12 mouse cellular contexts compared by ENCODE assay signal in the genomic region with DNA sequence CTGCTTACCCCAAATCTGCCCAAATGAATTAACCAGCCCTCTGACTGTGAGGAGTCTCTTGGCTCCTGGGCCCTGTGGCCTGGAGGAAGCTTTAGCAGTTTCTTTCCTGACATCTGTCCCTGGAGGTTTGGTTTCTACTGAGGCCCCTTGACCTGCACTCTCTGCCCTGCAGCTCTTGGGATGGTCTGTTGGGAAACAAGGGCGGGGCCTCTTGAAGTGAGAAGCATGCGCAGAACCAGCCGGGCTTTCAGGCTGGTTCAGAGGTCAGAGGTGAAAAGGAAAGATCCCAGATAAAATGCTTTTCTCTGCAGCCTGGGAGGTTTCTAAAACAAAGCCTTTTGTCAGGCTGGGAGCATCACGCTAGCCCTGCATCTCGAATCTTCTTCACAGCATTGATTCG.
DNase-seq lines count a peak whose midpoint lies in the region; ATAC-seq and TF ChIP-seq lines count a peak whose summit lies in the region.
"Had no signal": no experiment of that assay in that cellular context is flagged by ENCODE, and none has a peak within 500 bp of the region (broad histone marks: within the 10 kb centered on the region; RNA-seq: fewer than 3 reads in every experiment).

No protein-coding gene starts in this region.

- no peak overlapping the region for H3K4me2 ChIP-seq in forebrain, embryonic 11.5 days (ENCODE audit: low read depth, low read length, severe bottlenecking)
- no peak overlapping the region for H3K4me2 ChIP-seq in lung, embryonic 14.5 days
- H3K4me2 ChIP-seq in neural tube, embryonic 11.5 days (ENCODE audit: low read depth) = no peak overlapping the region
- H3K4me2 ChIP-seq: liver, embryonic 13.5 days had no signal

- H3K9ac ChIP-seq in forebrain, embryonic 11.5 days (ENCODE audit: low read length) = no peak overlapping the region
- H3K9ac ChIP-seq in lung, embryonic 14.5 days = no peak overlapping the region
- H3K9ac ChIP-seq in neural tube, embryonic 11.5 days (ENCODE audit: low read length) = no peak overlapping the region
- H3K9ac ChIP-seq: liver, embryonic 13.5 days had no signal

- peak; percentile 43 for DNase-seq in forebrain, embryonic 10.5 days (ENCODE audit: extremely low spot score, low spot score)
- no peak for DNase-seq in forebrain, embryonic 11.5 days (ENCODE audit: low spot score)
- DNase-seq in lung, embryonic 14.5 days = peak; percentile 33
- DNase-seq in lung, postnatal 4 days = no peak
- DNase-seq in embryonic facial prominence, embryonic 10.5 days (ENCODE audit: low spot score) = peak; percentile 74
- DNase-seq in neural tube, embryonic 11.5 days (ENCODE audit: low spot score) = peak; percentile 45
- no peak for DNase-seq in left cerebral cortex, postnatal 36 days (ENCODE audit: low spot score in 2 of 2)
- DNase-seq: cerebellum, adult 11 months; liver, embryonic 13.5 days; right cerebral cortex, postnatal 14 days had no signal

- peaks cover 4% of the 10 kb centered on the region; the same call in 1 of the 2 replicates for H3K9me3 ChIP-seq in forebrain, embryonic 10.5 days
- H3K9me3 ChIP-seq in forebrain, embryonic 11.5 days (ENCODE audit: control insufficient read depth, low read length) = no peaks in the 10 kb centered on the region
- H3K9me3 ChIP-seq in lung, embryonic 14.5 days (ENCODE audit: low read depth, low read length) = no peaks in the 10 kb centered on the region
- no peaks in the 10 kb centered on the region for H3K9me3 ChIP-seq in embryonic facial prominence, embryonic 10.5 days
- no peaks in the 10 kb centered on the region for H3K9me3 ChIP-seq in neural tube, embryonic 11.5 days (ENCODE audit: control insufficient read depth, low read length)
- H3K9me3 ChIP-seq: liver, embryonic 13.5 days had no signal

- no peaks in the 10 kb centered on the region for H3K36me3 ChIP-seq in forebrain, embryonic 10.5 days (replicated peaks)
- no peaks in the 10 kb centered on the region for H3K36me3 ChIP-seq in forebrain, embryonic 11.5 days (ENCODE audit: control insufficient read depth, insufficient read depth, low read length)
- no peaks in the 10 kb centered on the region for H3K36me3 ChIP-seq in lung, embryonic 14.5 days (ENCODE audit: insufficient read depth)
- H3K36me3 ChIP-seq in embryonic facial prominence, embryonic 10.5 days (replicated peaks) = no peaks in the 10 kb centered on the region
- H3K36me3 ChIP-seq in neural tube, embryonic 11.5 days (ENCODE audit: control insufficient read depth, insufficient read depth, low read length) = no peaks in the 10 kb centered on the region
- H3K36me3 ChIP-seq: liver, embryonic 13.5 days had no signal

- peak overlapping the region; percentile 58 for H3K27ac ChIP-seq in forebrain, embryonic 10.5 days
- H3K27ac ChIP-seq in forebrain, embryonic 11.5 days (ENCODE audit: low read depth, low read length) = no peak overlapping the region
- no peak overlapping the region for H3K27ac ChIP-seq in lung, embryonic 14.5 days (ENCODE audit: low read depth)
- H3K27ac ChIP-seq in embryonic facial prominence, embryonic 10.5 days (replicated peaks) = peak overlapping the region; percentile 60
- no peak overlapping the region for H3K27ac ChIP-seq in neural tube, embryonic 11.5 days (ENCODE audit: low read depth, low read length)
- H3K27ac ChIP-seq: liver, embryonic 13.5 days had no signal

- peaks cover 35% of the 10 kb centered on the region for H3K4me1 ChIP-seq in forebrain, embryonic 10.5 days
- H3K4me1 ChIP-seq in forebrain, embryonic 11.5 days (replicated peaks; ENCODE audit: control insufficient read depth, insufficient read depth, low read length) = peaks cover 4% of the 10 kb centered on the region; the same call in 1 of the 2 replicates
- 0 out of 2 replicates have a peak, but pooled peaks cover 2% of the 10 kb centered on the region for H3K4me1 ChIP-seq in lung, embryonic 14.5 days (ENCODE audit: insufficient read depth)
- H3K4me1 ChIP-seq in embryonic facial prominence, embryonic 10.5 days = peaks cover 33% of the 10 kb centered on the region
- peaks cover 2% of the 10 kb centered on the region; the same call in 1 of the 2 replicates for H3K4me1 ChIP-seq in neural tube, embryonic 11.5 days (ENCODE audit: control insufficient read depth, insufficient read depth, low read length)

- no peak for ATAC-seq in forebrain, embryonic 11.5 days (replicated peaks; ENCODE audit: low FRiP score)
- no peak for ATAC-seq in lung, embryonic 14.5 days (ENCODE audit: insufficient read depth)
- no peak for ATAC-seq in neural tube, embryonic 11.5 days (ENCODE audit: insufficient read depth, low FRiP score, low TSS enrichment)
- ATAC-seq in megakaryocyte progenitor cell, adult 5-6 weeks (replicated peaks; ENCODE audit: poor library complexity) = no peak
- ATAC-seq: hindbrain, embryonic 16.5 days had no signal

- H3K4me3 ChIP-seq in forebrain, embryonic 10.5 days = peak overlapping the region; percentile 15; the same call in 1 of the 2 replicates
- H3K4me3 ChIP-seq in forebrain, embryonic 11.5 days (ENCODE audit: low read depth, low read length) = no peak overlapping the region
- H3K4me3 ChIP-seq in lung, embryonic 14.5 days (ENCODE audit: low read depth, low read length) = no peak overlapping the region
- peak overlapping the region; percentile 34 for H3K4me3 ChIP-seq in embryonic facial prominence, embryonic 10.5 days
- no peak overlapping the region for H3K4me3 ChIP-seq in neural tube, embryonic 11.5 days (ENCODE audit: low read depth, low read length)
- H3K4me3 ChIP-seq: liver, embryonic 13.5 days had no signal

- 6% methylated on average over 6 of the region's 6 CpGs for WGBS in forebrain, embryonic 10.5 days
- 6% methylated on average over 6 of the region's 6 CpGs for WGBS in forebrain, embryonic 11.5 days
- WGBS in lung, embryonic 14.5 days = 19% methylated on average over 6 of the region's 6 CpGs
- 4% methylated on average over 6 of the region's 6 CpGs for WGBS in embryonic facial prominence, embryonic 10.5 days
- 16% methylated on average over 6 of the region's 6 CpGs for WGBS in neural tube, embryonic 11.5 days

- intact Hi-C loops in left cerebral cortex, postnatal 36 days (cut with DNase I) = no loop called here

- peaks cover 40% of the 10 kb centered on the region for H3K27me3 ChIP-seq in forebrain, embryonic 10.5 days (ENCODE audit: poor library complexity, severe bottlenecking)
- H3K27me3 ChIP-seq in forebrain, embryonic 11.5 days (ENCODE audit: control insufficient read depth, insufficient read depth, low read length) = peaks cover 5% of the 10 kb centered on the region; the same call in 1 of the 2 replicates
- H3K27me3 ChIP-seq in lung, embryonic 14.5 days (ENCODE audit: insufficient read depth, low read length) = peaks cover 19% of the 10 kb centered on the region
- peaks cover 35% of the 10 kb centered on the region for H3K27me3 ChIP-seq in embryonic facial prominence, embryonic 10.5 days (replicated peaks; ENCODE audit: low read depth, poor library complexity, severe bottlenecking)
- 0 out of 2 replicates have a peak, but pooled peaks cover 5% of the 10 kb centered on the region for H3K27me3 ChIP-seq in neural tube, embryonic 11.5 days (ENCODE audit: control insufficient read depth, insufficient read depth, low read length)

- no peak for TF ChIP-seq CTCF in lung, embryonic 14.5 days (IDR thresholded peaks at IDR 0.05; ENCODE audit: low read depth)

Comparison
In these comparisons a context has a peak if more than half of its experiments do, and no peak if none do; other contexts are left out.
1. DNase-seq: peak in forebrain, embryonic 10.5 days (single experiment), lung, embryonic 14.5 days (single experiment), embryonic facial prominence, embryonic 10.5 days (single experiment) and neural tube, embryonic 11.5 days (single experiment); none in forebrain, embryonic 11.5 days (single experiment), lung, postnatal 4 days (0 of 2) and left cerebral cortex, postnatal 36 days (0 of 2).
2. H3K27ac ChIP-seq: peak in forebrain, embryonic 10.5 days (single experiment) and embryonic facial prominence, embryonic 10.5 days (single experiment); none in forebrain, embryonic 11.5 days (single experiment), lung, embryonic 14.5 days (single experiment) and neural tube, embryonic 11.5 days (single experiment).
3. H3K4me3 ChIP-seq: peak in forebrain, embryonic 10.5 days (single experiment) and embryonic facial prominence, embryonic 10.5 days (single experiment); none in forebrain, embryonic 11.5 days (single experiment), lung, embryonic 14.5 days (single experiment) and neural tube, embryonic 11.5 days (single experiment).